Mouse (Mus musculus) kidney, postnatal 0 days (tissue): ENCODE measurements around the gene Dgka. TPM values are rescaled to one million over a fixed set of nuclear protein-coding genes. Genes with fewer than 3 reads are reported as not detected.

Experiments
- ATAC-seq: fragments of 200-750 bp; cut with Nextera tagmentation; replicated peaks from 2 replicates; pipeline ENCODE4 v1.8.0; 2017; ENCODE audit warnings: low read depth, moderate number of reproducible peaks, moderate TSS enrichment, moderate library complexity; ENCODE audit not compliant: low FRiP score
- DNase-seq: peaks from one replicate; pipeline ENCODE4 v3.0.0-alpha.2; 2016; ENCODE audit warnings: low spot score
- H3K27ac ChIP-seq: fragments of 300-500 bp; sonication (generic); 2 replicates; pipeline ENCODE4 v1.5.1; 2014; ENCODE audit warnings: mild to moderate bottlenecking
- H3K27me3 ChIP-seq: fragments of 300-500 bp; sonication (generic); 2 replicates; pipeline ENCODE4 v1.6.1; 2014; ENCODE audit warnings: low read length, mixed read lengths; ENCODE audit not compliant: insufficient read depth
- H3K36me3 ChIP-seq: fragments of 300-500 bp; sonication (generic); 2 replicates; pipeline ENCODE4 v1.6.1; 2014; ENCODE audit warnings: low read length, mixed read lengths; ENCODE audit not compliant: insufficient read depth
- H3K4me1 ChIP-seq: fragments of 300-500 bp; sonication (generic); replicated peaks from 2 replicates; pipeline ENCODE4 v1.6.1; 2014; ENCODE audit warnings: antibody characterized with exemption, low read length, mixed read lengths; ENCODE audit not compliant: insufficient read depth
- H3K4me2 ChIP-seq: fragments of 300-500 bp; sonication (generic); 2 replicates; pipeline ENCODE4 v1.6.1; 2014; ENCODE audit warnings: mild to moderate bottlenecking, low read length, moderate library complexity, mixed read lengths
- H3K4me3 ChIP-seq: fragments of 300-500 bp; sonication (generic); replicated peaks from 2 replicates; pipeline ENCODE4 v1.5.1; 2014; ENCODE audit warnings: low read depth, low read length
- H3K9ac ChIP-seq: fragments of 300-500 bp; sonication (generic); 2 replicates; pipeline ENCODE4 v1.6.1; 2014; ENCODE audit warnings: low read depth, low read length
- H3K9me3 ChIP-seq: fragments of 300-500 bp; sonication (generic); replicated peaks from 2 replicates; pipeline ENCODE4 v1.6.1; 2016; ENCODE audit warnings: low read length, inconsistent platforms, mixed read lengths
- CTCF ChIP-seq: IDR thresholded peaks from 2 replicates; pipeline ENCODE4 v1.5.1; 2016; ENCODE audit warnings: antibody characterized with exemption, low read depth, mild to moderate bottlenecking, moderate library complexity
- WGBS: fragments of 180-500 bp; shearing (Covaris S2); extraction: QIAGEN DNeasy Blood & Tissue Kit; methylation state at CpG from one replicate; pipeline ENCODE4 v1.1.7; 2014; 5-methylcytosine and 5-hydroxymethylcytosine counted together
- polyA plus RNA-seq: library from polyadenylated mRNA; unstranded; fragments of >200 nt; fragmentation: Nextera tagmentation; extraction: Ambion mirVana; gene quantifications from 2 replicates; pipeline ENCODE4 v1.2.1, GENCODE M21; 2015

The Dgka gene
- polyA plus RNA-seq, 1 experiment from 2014 or later: 5.4 TPM

GRCm38 (mm10) chr10:128746972-128747645, 2.5 kb upstream of the Dgka start:
- no peaks in the 10 kb centered on the region for H3K9me3 ChIP-seq
- H3K36me3 ChIP-seq: no peaks in the 10 kb centered on the region
- TF ChIP-seq CTCF: no peak
- H3K27me3 ChIP-seq: no peaks in the 10 kb centered on the region
- H3K4me2 ChIP-seq: peak overlapping the region; percentile 85
- H3K9ac ChIP-seq: peak overlapping the region; percentile 79
- ATAC-seq (no peak), DNase-seq (no peak)
- peaks cover 28% of the 10 kb centered on the region for H3K4me1 ChIP-seq
- peak overlapping the region; percentile 99 for H3K27ac ChIP-seq
- WGBS: 41% methylated on average over 9 of the region's 9 CpGs
- peak overlapping the region; percentile 72 for H3K4me3 ChIP-seq

- Histone ChIP-seq H3K4me1 (peaks cover 28% of the 10 kb centered on the region), H3K9ac (no peak overlapping the region), H3K27ac (no peak overlapping the region), H3K27me3 (no peaks in the 10 kb centered on the region), H3K9me3 (no peaks in the 10 kb centered on the region), H3K4me2 (no peak overlapping the region), H3K4me3 (no peak overlapping the region), H3K36me3 (no peaks in the 10 kb centered on the region)
- no peak for DNase-seq
- no peak for TF ChIP-seq CTCF
- WGBS: 92% methylated on average over 10 of the region's 10 CpGs
- ATAC-seq: no peak
Measured at GRCm38 (mm10) chr10:128745946-128746613, 1.4 kb upstream of the Dgka start.

GRCm38 (mm10) chr10:128744211-128744610, 444 bp downstream of the Dgka start:
- Histone ChIP-seq H3K4me1 (peaks cover 27% of the 10 kb centered on the region), H3K9me3 (no peaks in the 10 kb centered on the region), H3K27ac (peak overlapping the region; percentile 77; the same call in 1 of the 2 replicates), H3K9ac (peak overlapping the region; percentile 72), H3K27me3 (no peaks in the 10 kb centered on the region), H3K4me3 (peak overlapping the region; percentile 73), H3K36me3 (no peaks in the 10 kb centered on the region), H3K4me2 (peak overlapping the region; percentile 98)
- WGBS: 23% methylated on average over 8 of the region's 8 CpGs
- no peak for TF ChIP-seq CTCF
- ATAC-seq: no peak
- DNase-seq: peak; percentile 3

GRCm38 (mm10) chr10:128743791-128744191, 864 bp downstream of the Dgka start:
- H3K4me2 ChIP-seq: peak overlapping the region; percentile 98
- H3K27me3 ChIP-seq: no peaks in the 10 kb centered on the region
- no peaks in the 10 kb centered on the region for H3K9me3 ChIP-seq
- no peaks in the 10 kb centered on the region for H3K36me3 ChIP-seq
- ATAC-seq: peak; percentile 34; the same call in 1 of the 2 replicates
- H3K27ac ChIP-seq: peak overlapping the region; percentile 77
- under 1% methylated on average over 37 of the region's 37 CpGs for WGBS
- peak overlapping the region; percentile 72 for H3K9ac ChIP-seq
- H3K4me1 ChIP-seq: peaks cover 23% of the 10 kb centered on the region
- no peak for TF ChIP-seq CTCF
- DNase-seq: peak; percentile 73
- H3K4me3 ChIP-seq: peak overlapping the region; percentile 73

- WGBS: 5% methylated on average over 7 of the region's 7 CpGs
- peak overlapping the region; percentile 72 for H3K9ac ChIP-seq
- peak; percentile 7 for DNase-seq
- no peaks in the 10 kb centered on the region for H3K27me3 ChIP-seq
- no peak for TF ChIP-seq CTCF
- H3K4me1 ChIP-seq: peaks cover 23% of the 10 kb centered on the region
- peak overlapping the region; percentile 73 for H3K4me3 ChIP-seq
- H3K9me3 ChIP-seq: no peaks in the 10 kb centered on the region
- ATAC-seq: no peak
- H3K36me3 ChIP-seq: no peaks in the 10 kb centered on the region
- H3K4me2 ChIP-seq: peak overlapping the region; percentile 98
- peak overlapping the region; percentile 77; the same call in 1 of the 2 replicates for H3K27ac ChIP-seq
Measured at GRCm38 (mm10) chr10:128743235-128743634, 1.4 kb downstream of the Dgka start.

- no peak for ATAC-seq
- no peak for TF ChIP-seq CTCF
- no peak overlapping the region for H3K27ac ChIP-seq
Measured at GRCm38 (mm10) chr10:128742616-128743015, 2.0 kb downstream of the Dgka start.

More at GRCm38 (mm10) chr10:128742616-128743015, 2.0 kb downstream of the Dgka start:
- Histone ChIP-seq H3K27me3 (no peaks in the 10 kb centered on the region), H3K4me1 (peaks cover 23% of the 10 kb centered on the region), H3K36me3 (no peaks in the 10 kb centered on the region), H3K4me2 (peak overlapping the region; percentile 98), H3K9ac (no peak overlapping the region), H3K4me3 (peak overlapping the region; percentile 73; the same call in 1 of the 2 replicates), H3K9me3 (no peaks in the 10 kb centered on the region)
- DNase-seq: no peak
- WGBS: 31% methylated on average over 4 of the region's 4 CpGs
